Mouse (Mus musculus) C2C12 (cell line): ENCODE measurements around the gene Tox2. TPM values are rescaled to one million over a fixed set of nuclear protein-coding genes. Genes with fewer than 3 reads are reported as not detected.

Experiments used
- H3K27me3 ChIP-seq: one replicate; pipeline ENCODE4 v1.6.1; 2011; ENCODE audit not compliant: control insufficient read depth, insufficient read depth, insufficient read length
- H3K36me3 ChIP-seq: one replicate; pipeline ENCODE4 v1.6.1; 2011; ENCODE audit not compliant: control insufficient read depth, insufficient read depth
- H3K4me3 ChIP-seq: one replicate; pipeline ENCODE4 v1.5.1; 2011; ENCODE audit warnings: mild to moderate bottlenecking, control low read depth; ENCODE audit not compliant: poor library complexity, insufficient read depth, severe bottlenecking
- H3K79me2 ChIP-seq: one replicate; pipeline ENCODE4 v1.6.1; 2011; ENCODE audit not compliant: control insufficient read depth, insufficient read depth
- H3K79me3 ChIP-seq: one replicate; pipeline ENCODE4 v1.6.1; 2011; ENCODE audit warnings: low read depth, control low read depth
- H3ac ChIP-seq: one replicate; pipeline ENCODE3; 2011; ENCODE audit warnings: low read depth; ENCODE audit not compliant: control insufficient read depth, insufficient read length
- CEBPB ChIP-seq: IDR thresholded peaks from one replicate; pipeline ENCODE4 v1.6.1; 2011; ENCODE audit warnings: low read depth, mild to moderate bottlenecking, control low read depth, moderate library complexity
- CTCF ChIP-seq: IDR thresholded peaks from one replicate; pipeline ENCODE4 v1.5.1; 2011; ENCODE audit not compliant: control insufficient read depth, insufficient read depth, insufficient read length
- FOSL1 ChIP-seq: IDR thresholded peaks from one replicate; pipeline ENCODE4 v1.8.0; 2011; ENCODE audit warnings: mild to moderate bottlenecking, low read length; ENCODE audit not compliant: poor library complexity, insufficient read depth, severe bottlenecking
- MAX ChIP-seq: IDR thresholded peaks from one replicate; pipeline ENCODE4 v1.6.1; 2011; ENCODE audit warnings: mild to moderate bottlenecking, control low read depth
- MYOD1 ChIP-seq: IDR thresholded peaks from one replicate; pipeline ENCODE4 v1.6.1; 2011; ENCODE audit warnings: low read depth; ENCODE audit not compliant: control insufficient read depth, insufficient read length
- MYOG ChIP-seq: IDR thresholded peaks from one replicate; pipeline ENCODE4 v1.6.1; 2011; ENCODE audit not compliant: control insufficient read depth, insufficient read length; ENCODE audit errors: extremely low read depth
- USF1 ChIP-seq: IDR thresholded peaks from one replicate; pipeline ENCODE4 v1.6.1; 2011; ENCODE audit warnings: low read depth, mild to moderate bottlenecking, control low read depth, moderate library complexity
- polyA plus RNA-seq: library from polyadenylated mRNA; unstranded; fragments of >200 nt; fragmentation: generic; extraction: Trizol; gene quantifications from one replicate; pipeline ENCODE4 v1.2.1, GENCODE M21; 2012; ENCODE audit warnings: missing spikeins

Tox2 gene
- polyA plus RNA-seq, 1 experiment, result 0.14 TPM

DNA sequence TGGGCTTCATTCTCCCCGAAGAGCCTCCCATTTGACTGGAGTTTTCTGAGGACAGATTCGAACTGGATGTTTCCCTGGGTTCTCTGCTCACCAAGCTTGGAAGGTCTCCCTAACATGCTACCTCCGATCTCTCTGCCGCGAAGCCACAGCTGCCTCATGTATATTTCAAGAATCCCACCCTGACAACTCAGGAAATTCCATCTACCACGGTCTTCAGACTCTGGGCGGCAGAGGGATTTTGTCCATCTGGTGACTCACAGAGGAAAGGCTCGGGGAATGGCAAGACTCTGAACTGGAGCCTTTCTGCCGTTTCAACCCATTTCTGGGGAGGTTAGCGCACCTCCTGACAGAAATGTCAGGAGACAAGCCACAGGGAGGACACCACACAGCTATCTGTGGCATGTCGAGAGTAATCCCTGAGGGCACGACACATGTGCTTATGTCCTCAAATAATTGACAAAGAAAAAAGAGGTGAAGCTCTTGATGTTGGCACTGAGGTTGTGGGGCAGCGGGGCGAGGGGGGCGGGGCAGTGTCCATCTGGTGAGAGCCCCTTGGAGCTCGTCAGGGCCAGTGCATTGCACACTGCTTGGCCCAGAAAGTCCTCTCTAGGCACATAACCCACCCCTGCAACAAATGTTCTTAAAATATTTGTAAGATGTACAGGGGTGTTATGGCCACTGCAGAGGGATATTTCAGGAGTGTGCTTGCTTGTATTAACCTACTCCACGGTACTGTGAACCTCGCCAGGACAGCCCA is 162.0 kb downstream of the Tox2 start:
- Histone ChIP-seq H3K79me3 (peaks cover 2% of the 10 kb centered on the region), H3K27me3 (no peaks in the 10 kb centered on the region), H3K36me3 (no peaks in the 10 kb centered on the region), H3K4me3 (no peak overlapping the region), H3K79me2 (no peaks in the 10 kb centered on the region), H3ac (no peak overlapping the region)
- TF ChIP-seq MAX, result no peak
- no peak for TF ChIP-seq MYOG
- TF ChIP-seq CEBPB, result no peak
- TF ChIP-seq CTCF, result no peak
- no peak for TF ChIP-seq USF1
- no peak for TF ChIP-seq MYOD1

DNA sequence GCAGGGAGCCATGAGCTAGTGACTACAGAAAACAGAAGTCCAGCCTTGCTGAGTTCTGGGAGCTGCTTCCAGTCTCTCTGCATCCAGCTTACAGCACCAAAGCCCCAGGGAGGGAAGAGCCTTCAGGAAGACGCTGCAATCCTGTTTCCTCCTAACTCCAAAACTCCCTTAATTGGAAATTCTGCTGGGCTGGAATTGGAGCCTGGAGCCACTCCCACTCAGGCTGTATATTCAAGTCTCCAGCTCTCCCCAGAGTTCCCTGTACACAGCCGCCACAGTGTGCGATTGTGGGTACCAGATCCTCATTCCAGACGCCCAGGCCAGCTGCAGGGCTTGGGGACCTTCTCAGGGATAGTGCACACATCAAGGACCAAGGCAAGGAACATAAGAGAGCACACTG is 167.2 kb downstream of the Tox2 start:
- no peak for TF ChIP-seq FOSL1
- no peak for TF ChIP-seq MYOD1
- no peak for TF ChIP-seq USF1
- Histone ChIP-seq H3ac (no peak overlapping the region), H3K36me3 (no peaks in the 10 kb centered on the region), H3K4me3 (no peak overlapping the region), H3K79me2 (no peaks in the 10 kb centered on the region), H3K79me3 (peaks cover 2% of the 10 kb centered on the region), H3K27me3 (no peaks in the 10 kb centered on the region)

DNA sequence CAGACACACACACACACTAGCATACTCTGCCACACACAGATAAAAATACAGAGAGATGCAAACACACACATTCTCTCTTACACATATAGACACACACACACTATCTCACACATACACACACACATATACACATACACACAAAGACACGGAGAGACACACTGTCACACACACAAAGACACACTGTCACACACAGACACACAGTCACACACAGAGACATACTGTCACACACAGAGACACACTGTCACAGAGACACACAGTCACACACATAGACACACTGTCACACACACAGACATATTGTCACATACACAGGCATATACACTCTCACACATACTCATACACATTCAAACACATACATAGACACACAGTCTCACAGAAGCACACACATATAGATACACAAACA is 169.7 kb downstream of the Tox2 start:
- Histone ChIP-seq H3K27me3 (no peaks in the 10 kb centered on the region), H3K79me2 (no peaks in the 10 kb centered on the region), H3K36me3 (no peaks in the 10 kb centered on the region), H3ac (no peak overlapping the region), H3K79me3 (peaks cover 2% of the 10 kb centered on the region), H3K4me3 (no peak overlapping the region)
- no peak for TF ChIP-seq MAX
- TF ChIP-seq FOSL1, result no peak
- TF ChIP-seq CEBPB, result no peak
- TF ChIP-seq MYOD1, result no peak
- no peak for TF ChIP-seq CTCF
- TF ChIP-seq USF1, result no peak
- no peak for TF ChIP-seq MYOG

Other genes with a start within 250 kb of the Tox2 start
- 0.07 TPM for gene Sgk2, start 215.8 kb upstream of the Tox2 start, polyA plus RNA-seq
- gene Ift52, start 185.8 kb upstream of the Tox2 start, polyA plus RNA-seq, result 17.6 TPM
- 37.8 TPM for gene Mybl2, start 148.4 kb upstream of the Tox2 start, polyA plus RNA-seq
- 0.05 TPM for gene Gtsf1l, start 115.3 kb upstream of the Tox2 start, polyA plus RNA-seq
- gene Jph2, start 194.9 kb downstream of the Tox2 start, polyA plus RNA-seq, result 78.4 TPM
- gene Oser1, start 221.6 kb downstream of the Tox2 start, polyA plus RNA-seq, result 44.6 TPM
- 0.19 TPM for gene Gdap1l1, start 235.4 kb downstream of the Tox2 start, polyA plus RNA-seq